Mouse (Mus musculus) ES-E14 (cell line): ENCODE data around the gene Etfb.

Experiments used
- CHD2 ChIP-seq: IDR thresholded peaks from 2 replicates; pipeline ENCODE4 v1.6.1; 2014; ENCODE audit warnings: mild to moderate bottlenecking, low read depth, low read length, inconsistent platforms
- HCFC1 ChIP-seq: IDR thresholded peaks from 2 replicates; pipeline ENCODE4 v1.6.1; 2012; ENCODE audit warnings: low read length, inconsistent platforms, borderline replicate concordance; ENCODE audit not compliant: insufficient read depth
- MAFK ChIP-seq: IDR thresholded peaks from 2 replicates; pipeline ENCODE4 v1.6.1; 2014; ENCODE audit warnings: mild to moderate bottlenecking, low read depth, low read length, inconsistent platforms; ENCODE audit not compliant: insufficient read depth
- ZNF384 ChIP-seq: IDR thresholded peaks from 2 replicates; pipeline ENCODE4 v1.6.1; 2012; ENCODE audit warnings: low read depth, low read length, inconsistent platforms

- TF ChIP-seq CHD2 (no peak), MAFK (no peak), HCFC1 (no peak), ZNF384 (no peak)
Observed at GRCm38 (mm10) chr7:43448246-43448645, 4.4 kb downstream of the Etfb start.
